18 mouse cellular contexts compared by ENCODE assay signal in the genomic region with DNA sequence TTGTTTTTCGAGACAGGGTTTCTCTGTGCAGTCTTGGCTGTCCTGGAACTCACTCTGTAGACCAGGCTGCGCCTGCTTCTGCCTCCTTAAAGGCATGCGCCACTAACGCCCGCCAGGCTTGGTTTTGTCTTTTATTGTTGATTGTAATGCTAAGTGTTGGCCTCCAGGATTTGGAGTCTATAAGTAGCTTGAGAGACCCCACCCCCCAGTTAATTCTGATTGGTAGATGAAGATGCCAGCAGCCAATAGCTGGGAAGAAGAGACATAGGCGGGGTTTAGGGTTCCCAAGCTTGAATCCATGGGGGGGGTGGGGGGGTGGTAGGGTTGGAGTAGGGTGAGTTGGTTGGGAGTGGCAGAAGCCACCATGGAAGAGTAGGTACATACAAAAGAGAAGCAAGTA.
"Had no signal": no experiment of that assay in that cellular context is flagged by ENCODE, and none has a peak within 500 bp of the region (broad histone marks: within the 10 kb centered on the region; RNA-seq: fewer than 3 reads in every experiment).

No protein-coding gene starts in this region.

- H3K27me3 ChIP-seq: neural tube, embryonic 13.5 days; neural tube, embryonic 15.5 days had no signal

- H3K27ac ChIP-seq: midbrain, embryonic 10.5 days; neural tube, embryonic 13.5 days; neural tube, embryonic 15.5 days had no signal

- H3K4me2 ChIP-seq: lung, embryonic 14.5 days; neural tube, embryonic 13.5 days; neural tube, embryonic 15.5 days had no signal

- H3K9ac ChIP-seq: lung, embryonic 14.5 days; neural tube, embryonic 13.5 days; neural tube, embryonic 15.5 days had no signal

- ATAC-seq: midbrain, embryonic 16.5 days had no signal

- DNase-seq: lung, adult 18-20 months; lung, embryonic 14.5 days; lung, postnatal 10 days; lung, postnatal 4 days; midbrain, embryonic 14.5 days; retina, postnatal 1 day; right cerebral cortex, adult 18-20 months; right cerebral cortex, postnatal 25 days; right cerebral cortex, postnatal 4 days; spleen, adult 18-20 months; thymus, adult 18-20 months; thymus, postnatal 14 days; thymus, postnatal 36 days had no signal

- H3K4me3 ChIP-seq: midbrain, embryonic 10.5 days; myocyte; neural tube, embryonic 13.5 days; neural tube, embryonic 15.5 days had no signal

- H3K36me3 ChIP-seq: neural tube, embryonic 15.5 days had no signal

- H3K9me3 ChIP-seq: midbrain, embryonic 10.5 days; neural tube, embryonic 13.5 days; neural tube, embryonic 15.5 days had no signal
